Mouse (Mus musculus) ES-Bruce4 (cell line): ENCODE measurements around the gene Grap.

Source experiments
- CTCF ChIP-seq: IDR thresholded peaks from one replicate; pipeline ENCODE4 v1.8.1; 2011; ENCODE audit warnings: low read depth, low read length
- EP300 ChIP-seq: IDR thresholded peaks from 2 replicates; pipeline ENCODE4 v1.6.1; 2011; ENCODE audit warnings: low read depth, low read length; ENCODE audit not compliant: insufficient read depth
- POLR2A ChIP-seq: IDR thresholded peaks from one replicate; pipeline ENCODE4 v1.8.1; 2011; ENCODE audit warnings: low read length; ENCODE audit not compliant: insufficient read depth

- TF ChIP-seq CTCF (no peak), POLR2A (no peak), EP300 (no peak)
Observed at GRCm38 (mm10) chr11:61650470-61651265, 2.4 kb upstream of the Grap start.
